Mouse (Mus musculus): ENCODE data around the gene Smarcad1. TPM values are rescaled to one million over a fixed set of nuclear protein-coding genes. Genes with fewer than 3 reads are reported as not detected.

The Smarcad1 gene
- polyA plus RNA-seq, 1 experiment = not detected

DNA sequence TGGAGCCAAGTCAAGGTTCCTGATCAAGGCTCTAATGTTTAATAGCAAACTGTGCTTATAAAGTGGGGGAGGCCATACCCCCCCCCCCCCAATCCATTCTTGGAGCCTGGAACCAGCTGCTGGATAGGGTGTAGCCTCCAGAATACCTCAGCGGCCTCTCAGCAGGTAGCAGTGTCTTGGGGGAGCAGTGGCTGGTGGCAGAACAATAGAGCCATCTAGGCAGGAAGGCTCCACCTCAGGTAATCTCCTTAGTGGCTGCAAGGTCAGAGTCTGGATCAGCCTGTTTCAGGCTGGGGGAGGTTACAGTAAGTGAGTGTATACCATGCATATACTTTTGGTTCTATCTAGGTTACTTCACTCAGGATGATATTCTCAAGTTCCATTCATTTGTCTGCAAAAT is 18.7 kb downstream of the Smarcad1 start:
- TF ChIP-seq POLR2A (IDR thresholded peaks at IDR 0.05; ENCODE audit: insufficient read depth, low read depth, low read length) = no peak
- TF ChIP-seq CTCF (IDR thresholded peaks at IDR 0.05; ENCODE audit: insufficient read depth, low read depth, low read length) = no peak
- 75% methylated on average over 1 of the region's 1 CpGs for WGBS

DNA sequence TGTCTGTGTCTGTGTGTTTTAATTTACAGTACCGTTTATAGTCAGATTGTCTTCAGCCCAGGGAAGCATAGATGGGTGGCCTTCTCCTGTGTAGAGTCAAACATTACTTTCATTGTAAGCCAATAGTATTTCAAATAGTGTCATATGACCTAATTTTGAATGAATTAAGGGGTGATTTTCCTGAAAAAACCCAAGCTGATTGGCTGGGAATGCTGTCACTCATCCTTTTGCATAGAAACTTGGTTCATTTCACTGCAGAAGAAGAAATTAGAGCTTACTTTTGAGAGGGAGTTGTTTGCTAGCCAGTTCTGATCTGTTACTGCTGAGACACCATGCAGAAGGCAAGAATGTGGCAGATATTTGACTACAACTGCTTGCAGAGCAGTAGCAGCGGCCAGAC is 32.8 kb downstream of the Smarcad1 start:
- Histone ChIP-seq H3K4me1 (ENCODE audit: control insufficient read depth, insufficient read depth, low read length) (peaks cover 2% of the 10 kb centered on the region; the same call in 1 of the 2 replicates), H3K27ac (ENCODE audit: insufficient read depth, low read depth, low read length) (no peak overlapping the region), H3K4me3 (ENCODE audit: insufficient read depth, low read depth, low read length) (no peak overlapping the region)
- TF ChIP-seq CTCF (IDR thresholded peaks at IDR 0.05; ENCODE audit: insufficient read depth, low read depth, low read length) = no peak
- TF ChIP-seq POLR2A (IDR thresholded peaks at IDR 0.05; ENCODE audit: insufficient read depth, low read depth, low read length) = no peak
- WGBS = 48% methylated on average over 2 of the region's 2 CpGs

More for the DNA sequence above, 18.7 kb downstream of the Smarcad1 start:
- Histone ChIP-seq H3K4me3 (ENCODE audit: insufficient read depth, low read depth, low read length) (no peak overlapping the region), H3K4me1 (ENCODE audit: control insufficient read depth, insufficient read depth, low read length) (no peaks in the 10 kb centered on the region), H3K27ac (ENCODE audit: insufficient read depth, low read depth, low read length) (no peak overlapping the region)

DNA sequence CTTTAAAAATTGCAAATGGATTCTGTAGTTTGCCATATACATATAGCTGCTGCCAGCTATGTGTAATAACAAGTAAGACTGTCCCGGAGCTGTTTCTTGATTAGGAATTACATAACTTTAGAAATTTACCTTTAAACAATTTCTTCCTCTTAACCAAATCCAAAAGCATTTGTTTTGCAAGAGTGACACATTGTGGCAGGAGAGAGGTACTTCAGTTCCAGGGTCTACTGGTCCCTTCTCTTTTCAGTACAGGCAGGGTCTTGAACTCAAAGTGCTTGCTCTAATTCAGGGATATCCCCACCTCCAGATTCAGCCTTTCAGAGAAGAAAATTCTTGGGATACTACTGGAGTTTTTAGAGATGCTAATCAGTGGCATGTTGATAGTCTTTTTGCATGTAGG is 36.8 kb downstream of the Smarcad1 start:
- TF ChIP-seq POLR2A (IDR thresholded peaks at IDR 0.05; ENCODE audit: insufficient read depth, low read depth, low read length) = no peak
- no peak for TF ChIP-seq CTCF (IDR thresholded peaks at IDR 0.05; ENCODE audit: insufficient read depth, low read depth, low read length)
- Histone ChIP-seq H3K4me1 (ENCODE audit: control insufficient read depth, insufficient read depth, low read length) (peaks cover 2% of the 10 kb centered on the region; the same call in 1 of the 2 replicates), H3K4me3 (ENCODE audit: insufficient read depth, low read depth, low read length) (no peak overlapping the region), H3K27ac (ENCODE audit: insufficient read depth, low read depth, low read length) (no peak overlapping the region)
- WGBS = 88% methylated on average over 1 of the region's 1 CpGs

DNA sequence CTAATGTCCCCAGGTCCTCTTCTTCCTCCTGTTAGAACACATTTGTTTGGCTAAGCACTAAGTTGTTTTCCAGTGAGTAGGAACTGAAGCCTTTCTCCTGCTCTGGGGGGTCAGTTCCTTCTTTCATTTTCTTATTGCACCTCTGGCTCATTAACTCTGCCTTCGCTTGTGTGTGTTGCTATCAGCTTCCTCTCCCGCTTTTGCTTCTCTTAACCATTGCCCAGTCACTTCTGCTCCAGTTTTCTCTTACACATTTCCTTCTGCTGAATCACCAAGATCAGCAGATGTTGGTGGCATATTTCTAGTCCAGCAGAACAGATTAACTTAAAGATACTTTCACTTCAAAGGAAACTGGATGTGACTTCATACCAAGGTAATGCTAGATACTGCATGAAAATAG is 72.5 kb downstream of the Smarcad1 start:
- no peak for TF ChIP-seq CTCF (IDR thresholded peaks at IDR 0.05; ENCODE audit: insufficient read depth, low read depth, low read length)
- no peak for TF ChIP-seq POLR2A (IDR thresholded peaks at IDR 0.05; ENCODE audit: insufficient read depth, low read depth, low read length)
- 88% methylated on average over 2 of the region's 2 CpGs for WGBS
- Histone ChIP-seq H3K4me1 (ENCODE audit: control insufficient read depth, insufficient read depth, low read length) (no peaks in the 10 kb centered on the region), H3K27ac (ENCODE audit: insufficient read depth, low read depth, low read length) (no peak overlapping the region), H3K4me3 (ENCODE audit: insufficient read depth, low read depth, low read length) (no peak overlapping the region)

DNA sequence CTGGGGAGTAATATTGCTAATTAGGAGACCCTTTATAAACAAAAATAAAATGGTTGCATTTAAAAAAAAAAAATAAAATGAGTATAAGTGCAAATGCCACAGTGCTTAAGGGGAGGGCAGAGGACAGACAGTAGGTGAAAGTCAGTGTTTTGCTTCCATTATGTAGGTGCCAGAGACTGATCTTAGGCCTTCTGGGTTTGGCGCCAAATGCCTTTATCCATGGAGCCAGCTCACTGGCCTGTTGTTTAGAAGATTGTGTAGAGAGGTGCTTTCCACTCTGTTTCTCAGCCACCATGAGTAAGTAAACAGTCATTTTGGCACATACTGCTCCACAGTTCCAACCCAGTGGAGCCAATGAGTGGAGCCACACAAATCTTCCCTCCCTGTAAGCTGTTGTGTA is 75.2 kb downstream of the Smarcad1 start:
- Histone ChIP-seq H3K4me3 (ENCODE audit: insufficient read depth, low read depth, low read length) (no peak overlapping the region), H3K4me1 (ENCODE audit: control insufficient read depth, insufficient read depth, low read length) (no peaks in the 10 kb centered on the region), H3K27ac (ENCODE audit: insufficient read depth, low read depth, low read length) (no peak overlapping the region)
- WGBS = 54% methylated on average over 1 of the region's 1 CpGs
- TF ChIP-seq POLR2A (IDR thresholded peaks at IDR 0.05; ENCODE audit: insufficient read depth, low read depth, low read length) (no peak), CTCF (IDR thresholded peaks at IDR 0.05; ENCODE audit: insufficient read depth, low read depth, low read length) (no peak)

DNA sequence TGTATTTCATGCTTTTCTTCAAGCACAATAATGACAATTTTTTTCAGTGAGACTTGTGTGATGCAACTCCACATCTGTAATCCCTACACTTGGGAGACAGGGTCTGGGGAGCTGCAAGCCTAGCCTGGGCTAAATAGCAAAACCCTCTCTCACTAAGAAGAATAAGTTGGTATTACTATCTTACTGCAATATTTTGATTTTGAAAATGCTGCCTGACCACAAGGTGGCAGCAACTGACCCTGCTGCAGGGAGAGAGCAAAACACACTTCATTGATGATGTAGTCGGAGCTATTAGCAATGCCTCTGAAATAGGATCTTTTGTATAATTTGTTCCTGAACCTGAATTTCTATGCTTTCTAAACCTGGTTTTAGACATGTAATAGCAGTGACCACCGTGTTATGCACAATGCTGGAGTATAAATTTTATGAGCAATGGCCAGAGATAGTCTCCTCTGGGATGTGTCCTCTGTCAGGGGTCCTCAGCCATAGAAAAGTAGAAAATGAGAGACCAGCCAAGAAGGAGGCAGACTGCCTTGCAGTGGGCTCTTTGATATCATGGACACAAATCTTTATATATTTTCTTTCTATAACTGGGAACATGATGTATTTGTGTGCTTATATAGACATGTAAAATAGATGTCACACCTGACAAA is 83.8 kb downstream of the Smarcad1 start:
- WGBS = 7% methylated on average over 2 of the region's 2 CpGs
- no peak for TF ChIP-seq CTCF (IDR thresholded peaks at IDR 0.05; ENCODE audit: insufficient read depth, low read depth, low read length)
- TF ChIP-seq POLR2A (IDR thresholded peaks at IDR 0.05; ENCODE audit: insufficient read depth, low read depth, low read length) = no peak

DNA sequence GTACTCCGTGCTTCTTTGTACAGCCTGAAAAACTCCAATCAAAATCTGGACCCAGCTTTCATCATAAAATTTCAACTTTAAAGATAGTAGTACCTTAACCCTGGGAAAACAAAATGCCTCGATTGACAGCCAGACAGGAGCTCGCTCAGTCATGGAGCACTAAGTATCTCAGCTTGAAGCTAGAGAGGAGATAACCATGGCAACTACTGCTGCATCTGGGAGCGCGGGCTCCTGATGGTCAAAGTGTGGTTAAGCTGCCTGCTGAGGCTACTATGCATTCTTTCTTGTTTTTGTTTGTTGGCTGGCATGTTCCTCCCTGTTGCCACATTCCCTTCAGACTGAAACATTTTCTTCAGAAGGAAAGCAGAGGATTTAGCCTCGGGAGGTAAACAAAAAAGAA is 90.0 kb downstream of the Smarcad1 start:
- Histone ChIP-seq H3K27ac (ENCODE audit: insufficient read depth, low read depth, low read length) (no peak overlapping the region), H3K4me1 (ENCODE audit: control insufficient read depth, insufficient read depth, low read length) (no peaks in the 10 kb centered on the region), H3K4me3 (ENCODE audit: insufficient read depth, low read depth, low read length) (no peak overlapping the region)
- TF ChIP-seq POLR2A (IDR thresholded peaks at IDR 0.05; ENCODE audit: insufficient read depth, low read depth, low read length) (no peak), CTCF (IDR thresholded peaks at IDR 0.05; ENCODE audit: insufficient read depth, low read depth, low read length) (no peak)
- 28% methylated on average over 6 of the region's 6 CpGs for WGBS

More for the DNA sequence above, 83.8 kb downstream of the Smarcad1 start:
- no peak overlapping the region for H3K27ac ChIP-seq (ENCODE audit: insufficient read depth, low read depth, low read length)
- H3K4me1 ChIP-seq (ENCODE audit: control insufficient read depth, insufficient read depth, low read length) = no peaks in the 10 kb centered on the region
- no peak overlapping the region for H3K4me3 ChIP-seq (ENCODE audit: insufficient read depth, low read depth, low read length)

DNA sequence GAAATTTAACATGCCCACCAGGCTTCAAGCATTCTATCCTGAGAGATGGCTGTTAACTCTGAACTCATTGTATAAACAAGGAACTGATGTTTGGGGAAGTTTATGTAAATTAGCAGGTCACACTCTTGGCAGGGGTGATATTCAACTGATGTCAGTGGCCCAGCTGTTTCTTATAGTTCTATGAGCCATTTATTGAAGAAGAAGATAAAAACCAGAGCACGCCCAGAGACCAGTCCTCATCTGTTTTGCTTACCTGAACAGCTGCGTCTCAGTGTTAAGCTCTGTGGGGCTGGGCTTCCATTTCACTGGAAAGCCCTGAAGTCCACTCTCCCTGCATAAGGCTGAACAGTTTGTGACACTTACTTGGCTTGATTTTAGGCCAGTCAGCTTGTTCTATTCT is 95.4 kb downstream of the Smarcad1 start:
- TF ChIP-seq CTCF (IDR thresholded peaks at IDR 0.05; ENCODE audit: insufficient read depth, low read depth, low read length) (no peak), POLR2A (IDR thresholded peaks at IDR 0.05; ENCODE audit: insufficient read depth, low read depth, low read length) (no peak)
- 65% methylated on average over 2 of the region's 2 CpGs for WGBS
- Histone ChIP-seq H3K27ac (ENCODE audit: insufficient read depth, low read depth, low read length) (no peak overlapping the region), H3K4me1 (ENCODE audit: control insufficient read depth, insufficient read depth, low read length) (no peaks in the 10 kb centered on the region), H3K4me3 (ENCODE audit: insufficient read depth, low read depth, low read length) (no peak overlapping the region)

DNA sequence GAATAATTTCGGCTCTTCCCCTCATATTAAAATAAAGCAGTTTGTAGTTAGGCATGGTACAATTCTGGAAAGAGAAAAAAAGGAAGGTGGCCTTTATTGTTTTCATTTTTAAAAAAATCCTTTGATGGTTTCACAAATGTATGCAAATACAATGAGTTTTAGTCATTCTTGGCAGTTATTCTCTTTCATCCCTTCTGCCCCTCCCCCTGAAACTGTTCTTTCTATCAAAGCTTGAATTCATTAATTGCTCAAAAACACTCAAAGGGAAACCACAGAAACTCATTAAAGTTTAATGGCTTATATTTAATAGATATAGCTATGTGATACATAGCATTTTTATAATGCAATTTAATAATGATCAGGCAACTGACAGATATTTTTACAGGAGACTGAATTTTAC is 95.9 kb downstream of the Smarcad1 start:
- Histone ChIP-seq H3K27ac (ENCODE audit: insufficient read depth, low read depth, low read length) (no peak overlapping the region), H3K4me3 (ENCODE audit: insufficient read depth, low read depth, low read length) (no peak overlapping the region), H3K4me1 (ENCODE audit: control insufficient read depth, insufficient read depth, low read length) (no peaks in the 10 kb centered on the region)
- 79% methylated on average over 1 of the region's 1 CpGs for WGBS
- TF ChIP-seq CTCF (IDR thresholded peaks at IDR 0.05; ENCODE audit: insufficient read depth, low read depth, low read length) (no peak), POLR2A (IDR thresholded peaks at IDR 0.05; ENCODE audit: insufficient read depth, low read depth, low read length) (no peak)
